Comparison of ENCODE assay signal across 25 mouse cellular contexts in genomic region chr2:73759027-73759426, GRCm38 (mm10). TPM values are rescaled to one million over a fixed set of nuclear protein-coding genes. Genes with fewer than 3 reads are reported as not detected.
DNase-seq lines count a peak whose midpoint lies in the region; ATAC-seq lines count a peak whose summit lies in the region.
"Had no signal": no experiment of that assay in that cellular context is flagged by ENCODE, and none has a peak within 500 bp of the region (broad histone marks: within the 10 kb centered on the region; RNA-seq: fewer than 3 reads in every experiment).

No protein-coding gene starts in this region.

- ATAC-seq in liver, embryonic 12.5 days = peak; percentile 69
- peak; percentile 62 for ATAC-seq in liver, embryonic 13.5 days (ENCODE audit: low read depth)
- ATAC-seq in megakaryocyte-erythroid progenitor cell, adult 5-6 weeks (replicated peaks; ENCODE audit: low FRiP score, low TSS enrichment, poor library complexity, severe bottlenecking) = peak; percentile 57
- ATAC-seq: forebrain, embryonic 14.5 days; forebrain, postnatal 0 days; hindbrain, embryonic 16.5 days; intestine, embryonic 15.5 days; Patski had no signal

- no peaks in the 10 kb centered on the region for H3K27me3 ChIP-seq in liver, embryonic 12.5 days (replicated peaks)
- H3K27me3 ChIP-seq in liver, embryonic 13.5 days = no peaks in the 10 kb centered on the region
- H3K27me3 ChIP-seq: embryonic facial prominence, embryonic 12.5 days; embryonic facial prominence, embryonic 15.5 days; hindbrain, embryonic 13.5 days; intestine, embryonic 15.5 days; Patski had no signal

- WGBS in liver, embryonic 12.5 days (ENCODE audit: insufficient replicate concordance) = 28% methylated on average over 5 of the region's 5 CpGs
- WGBS in liver, embryonic 13.5 days (ENCODE audit: insufficient replicate concordance) = 24% methylated on average over 5 of the region's 5 CpGs

- no peak for DNase-seq in liver
- peak; percentile 13 for DNase-seq in liver, embryonic 13.5 days
- DNase-seq in adrenal gland, adult (ENCODE audit: inconsistent age in 2 of 2, low spot score in 1 of 2) = no peak
- DNase-seq in adrenal gland, adult 8-10 months = no peak
- DNase-seq: adrenal gland, adult 2 months; adrenal gland, postnatal 25 days; B cell, adult 2 months; cerebellum, adult 18-20 months; cerebellum, adult 9-10 months; cerebellum, postnatal 14 days; forebrain, postnatal 0 days; gastrocnemius, adult 2 months; gastrocnemius, postnatal 14 days; heart, adult 11 months had no signal

- H3K36me3 ChIP-seq in liver, embryonic 12.5 days = no peaks in the 10 kb centered on the region
- H3K36me3 ChIP-seq in liver, embryonic 13.5 days = no peaks in the 10 kb centered on the region
- H3K36me3 ChIP-seq: embryonic facial prominence, embryonic 12.5 days; embryonic facial prominence, embryonic 15.5 days; intestine, embryonic 15.5 days had no signal

- H3K27ac ChIP-seq in liver, embryonic 12.5 days = no peak overlapping the region
- no peak overlapping the region for H3K27ac ChIP-seq in liver, embryonic 13.5 days
- H3K27ac ChIP-seq: embryonic facial prominence, embryonic 12.5 days; embryonic facial prominence, embryonic 15.5 days; gastrocnemius, adult 2 months; hindbrain, embryonic 10.5 days; hindbrain, embryonic 13.5 days; intestine, embryonic 15.5 days had no signal

- no peak overlapping the region for H3K9ac ChIP-seq in liver, embryonic 12.5 days
- no peak overlapping the region for H3K9ac ChIP-seq in liver, embryonic 13.5 days
- H3K9ac ChIP-seq: embryonic facial prominence, embryonic 12.5 days; embryonic facial prominence, embryonic 15.5 days; forebrain, postnatal 0 days; hindbrain, embryonic 13.5 days; intestine, embryonic 15.5 days had no signal

- no peaks in the 10 kb centered on the region for H3K9me3 ChIP-seq in liver, embryonic 12.5 days (replicated peaks)
- H3K9me3 ChIP-seq in liver, embryonic 13.5 days (replicated peaks) = no peaks in the 10 kb centered on the region
- H3K9me3 ChIP-seq: hindbrain, embryonic 13.5 days; intestine, embryonic 15.5 days had no signal

- H3K4me2 ChIP-seq in liver, embryonic 12.5 days = peak overlapping the region; percentile 35
- peak overlapping the region; percentile 34 for H3K4me2 ChIP-seq in liver, embryonic 13.5 days
- H3K4me2 ChIP-seq: embryonic facial prominence, embryonic 12.5 days; embryonic facial prominence, embryonic 15.5 days; heart, embryonic 11.5 days; hindbrain, embryonic 13.5 days; intestine, embryonic 15.5 days had no signal

- H3K4me3 ChIP-seq in liver, embryonic 12.5 days = no peak overlapping the region
- H3K4me3 ChIP-seq in liver, embryonic 13.5 days (replicated peaks) = no peak overlapping the region
- H3K4me3 ChIP-seq: embryonic facial prominence, embryonic 12.5 days; embryonic facial prominence, embryonic 15.5 days; gastrocnemius, adult 2 months; hindbrain, embryonic 10.5 days; hindbrain, embryonic 13.5 days; intestine, embryonic 15.5 days had no signal

- H3K4me1 ChIP-seq in liver, embryonic 12.5 days = peaks cover 14% of the 10 kb centered on the region
- peaks cover 12% of the 10 kb centered on the region for H3K4me1 ChIP-seq in liver, embryonic 13.5 days (replicated peaks)
- H3K4me1 ChIP-seq: embryonic facial prominence, embryonic 12.5 days; embryonic facial prominence, embryonic 15.5 days; intestine, embryonic 15.5 days had no signal

RNA-seq across cellular contexts. Expression of gene Chn1, which starts 16.1 kb away (rescaled TPM):
- polyA plus RNA-seq in liver, embryonic 12.5 days (2016; fragmentation: Nextera tagmentation; extraction: Ambion mirVana) = 1.6 and 1.9 TPM in 2 replicates
- polyA plus RNA-seq in liver, embryonic 13.5 days (2015; fragmentation: Nextera tagmentation; extraction: Ambion mirVana) = 0.96 and 1.1 TPM in 2 replicates
- 1.2 TPM in 1 of 2 replicates, not detected in the other for total RNA-seq in megakaryocyte-erythroid progenitor cell, adult 5-6 weeks (2014; fragmentation: Nextera tagmentation)
- total RNA-seq in megakaryocyte-erythroid progenitor cell, adult 5-6 weeks (2017) = not detected in 2 replicates
- total RNA-seq in adrenal gland, adult 8-10 months (2022) = 10 to 100 TPM; 14.9 to 20.4 (median 16.5) TPM

Comparison
In these comparisons a context has a peak if more than half of its experiments do, and no peak if none do; other contexts are left out.
1. RNA of gene Chn1, which starts 16.1 kb away (total RNA-seq): 14.9 to 20.4 TPM in adrenal gland, adult 8-10 months; 1.2 TPM in megakaryocyte-erythroid progenitor cell, adult 5-6 weeks; every median in the first group is over 4 times any median in the second.
2. Peak in every context shown above with its lines, with median percentiles within 50 percentile points of each other: ATAC-seq.